Comparison of ENCODE assay signal across 21 mouse cellular contexts in genomic region chr9:14188504-14188903, GRCm38 (mm10).
DNase-seq lines count a peak whose midpoint lies in the region; ATAC-seq and TF ChIP-seq lines count a peak whose summit lies in the region.
"Had no signal": no experiment of that assay in that cellular context is flagged by ENCODE, and none has a peak within 500 bp of the region (broad histone marks: within the 10 kb centered on the region; RNA-seq: fewer than 3 reads in every experiment).

No protein-coding gene starts in this region.

- H3K36me3 ChIP-seq in lung, embryonic 14.5 days (ENCODE audit: insufficient read depth): no peaks in the 10 kb centered on the region
- H3K36me3 ChIP-seq in hindbrain, postnatal 0 days (ENCODE audit: insufficient read depth, low read length): no peaks in the 10 kb centered on the region
- H3K36me3 ChIP-seq: embryonic facial prominence, embryonic 13.5 days; forebrain, embryonic 15.5 days; heart, embryonic 13.5 days; hindbrain, embryonic 15.5 days had no signal

- H3K9ac ChIP-seq in lung, embryonic 14.5 days: no peak overlapping the region
- H3K9ac ChIP-seq in hindbrain, postnatal 0 days (replicated peaks; ENCODE audit: low read length): no peak overlapping the region
- H3K9ac ChIP-seq: embryonic facial prominence, embryonic 13.5 days; forebrain, embryonic 15.5 days; heart, embryonic 13.5 days; hindbrain, embryonic 15.5 days had no signal

- no peak for TF ChIP-seq CTCF in lung, embryonic 14.5 days (IDR thresholded peaks at IDR 0.05; ENCODE audit: low read depth)
- TF ChIP-seq CTCF in hindbrain, postnatal 0 days (IDR thresholded peaks at IDR 0.05; ENCODE audit: low read depth): no peak

- no peak overlapping the region for H3K27ac ChIP-seq in lung, embryonic 14.5 days (ENCODE audit: low read depth)
- H3K27ac ChIP-seq in hindbrain, postnatal 0 days: no peak overlapping the region
- H3K27ac ChIP-seq: embryonic facial prominence, embryonic 13.5 days; forebrain, embryonic 15.5 days; heart, embryonic 13.5 days; hindbrain, embryonic 15.5 days had no signal

- no peak for ATAC-seq in lung, embryonic 14.5 days (ENCODE audit: insufficient read depth)
- 0 out of 2 replicates have a peak, but pooled peaks have one; percentile 13 for ATAC-seq in common myeloid progenitor, adult 5-6 weeks (replicated peaks; ENCODE audit: low read depth, poor library complexity, severe bottlenecking)
- ATAC-seq in hindbrain, postnatal 0 days: no peak
- ATAC-seq: CD4-positive, CD25-positive, alpha-beta regulatory T cell, adult 4 months; forebrain, embryonic 15.5 days; inflammation-experienced regulatory T-cells, adult 6 months; Patski had no signal

- 72% methylated on average over 2 of the region's 2 CpGs for WGBS in lung, embryonic 14.5 days
- 43% methylated on average over 2 of the region's 2 CpGs for WGBS in hindbrain, postnatal 0 days

- H3K4me1 ChIP-seq in lung, embryonic 14.5 days (ENCODE audit: insufficient read depth): no peaks in the 10 kb centered on the region; the same call in 1 of the 2 replicates
- no peaks in the 10 kb centered on the region for H3K4me1 ChIP-seq in hindbrain, postnatal 0 days (ENCODE audit: insufficient read depth, low read length)
- H3K4me1 ChIP-seq: forebrain, embryonic 15.5 days; hindbrain, embryonic 15.5 days had no signal

- H3K27me3 ChIP-seq in lung, embryonic 14.5 days (ENCODE audit: insufficient read depth, low read length): no peaks in the 10 kb centered on the region
- no peaks in the 10 kb centered on the region for H3K27me3 ChIP-seq in hindbrain, postnatal 0 days (ENCODE audit: insufficient read depth, low read length)
- H3K27me3 ChIP-seq: embryonic facial prominence, embryonic 13.5 days; forebrain, embryonic 15.5 days; heart, embryonic 13.5 days; hindbrain, embryonic 15.5 days; Patski had no signal

- peak; percentile 33 for DNase-seq in lung, embryonic 14.5 days
- no peak for DNase-seq in lung, adult 18-20 months
- DNase-seq in 416B (ENCODE audit: low read depth): peak; percentile 74
- DNase-seq in ES-CJ7 (ENCODE audit: low read depth, low spot score): peak; percentile 59
- no peak for DNase-seq in hindbrain, postnatal 0 days (ENCODE audit: low spot score)
- DNase-seq: adrenal gland, adult 8-10 months; B cell, adult 2 months; cerebellum, adult 11 months; cerebellum, adult 8-10 months; cerebellum, postnatal 14 days; gastrocnemius, postnatal 36 days; heart, adult 11 months; heart, postnatal 36 days had no signal

- H3K4me3 ChIP-seq in lung, embryonic 14.5 days (ENCODE audit: low read depth, low read length): no peak overlapping the region
- H3K4me3 ChIP-seq in hindbrain, postnatal 0 days (ENCODE audit: low read length): no peak overlapping the region
- H3K4me3 ChIP-seq: embryonic facial prominence, embryonic 13.5 days; forebrain, embryonic 15.5 days; heart, embryonic 13.5 days; hindbrain, embryonic 15.5 days had no signal

- no peak overlapping the region for H3K4me2 ChIP-seq in lung, embryonic 14.5 days
- H3K4me2 ChIP-seq in hindbrain, postnatal 0 days (ENCODE audit: low read depth, low read length): no peak overlapping the region
- H3K4me2 ChIP-seq: embryonic facial prominence, embryonic 13.5 days; forebrain, embryonic 15.5 days; heart, embryonic 13.5 days; hindbrain, embryonic 15.5 days had no signal

- no peaks in the 10 kb centered on the region for H3K9me3 ChIP-seq in lung, embryonic 14.5 days (ENCODE audit: low read depth, low read length)
- no peaks in the 10 kb centered on the region for H3K9me3 ChIP-seq in hindbrain, postnatal 0 days (ENCODE audit: low read length)
- H3K9me3 ChIP-seq: embryonic facial prominence, embryonic 13.5 days; forebrain, embryonic 15.5 days; heart, embryonic 13.5 days; hindbrain, embryonic 15.5 days had no signal

Comparison
In these comparisons a context has a peak if more than half of its experiments do, and no peak if none do; other contexts are left out.
1. DNase-seq: peak in lung, embryonic 14.5 days (single experiment), 416B (single experiment) and ES-CJ7 (single experiment); none in lung, adult 18-20 months (0 of 2) and hindbrain, postnatal 0 days (single experiment).